Mouse (Mus musculus): ENCODE measurements at regions not wholly inside any gene's neighbourhood (a gene's known extent, or its start where the extent isn't known, plus 50 kb on each side); places are given as distances from the start of the nearest gene placed in this dataset.

DNA sequence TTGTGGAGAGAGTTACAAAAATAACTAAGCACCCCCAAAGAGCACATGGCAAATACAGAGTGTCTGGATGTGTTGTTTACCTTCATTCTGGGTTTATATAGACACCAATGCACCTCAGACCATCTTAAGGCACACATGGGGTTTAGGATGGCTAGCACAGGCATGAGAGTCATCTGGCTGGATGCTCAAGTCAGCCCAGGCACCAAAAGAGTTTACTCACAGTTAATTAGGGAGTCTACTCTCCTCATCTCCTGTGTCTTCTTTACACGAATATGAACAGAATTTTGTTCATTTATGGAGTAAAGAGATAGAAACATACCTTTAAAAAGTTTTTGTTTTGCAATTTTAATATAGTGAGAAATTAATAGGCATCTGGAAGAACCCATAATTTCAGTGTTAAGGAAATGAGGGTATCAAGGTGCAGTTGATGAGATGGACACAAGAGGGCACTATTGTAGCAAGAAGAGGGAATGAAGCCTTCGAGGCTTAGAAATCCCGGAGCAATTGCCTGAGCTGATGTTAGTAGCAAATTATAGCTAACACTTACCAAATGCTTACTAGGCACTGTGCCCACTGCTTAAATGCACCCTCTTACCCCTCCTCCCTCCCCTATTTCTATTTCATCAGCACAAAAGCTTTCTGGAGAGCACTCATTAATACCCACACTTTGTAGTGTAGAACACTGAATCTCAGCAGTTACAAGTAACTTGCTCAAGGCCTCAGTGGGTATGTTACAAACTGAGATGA lies 174.6 kb downstream of the Eepd1 start:
- no peak overlapping the region for H3K27ac ChIP-seq (ENCODE audit: insufficient read depth, low read length)
- no peaks in the 10 kb centered on the region for H3K4me1 ChIP-seq (ENCODE audit: control insufficient read depth, insufficient read depth, low read length)
- no peak for TF ChIP-seq POLR2A (IDR thresholded peaks at IDR 0.05; ENCODE audit: low read depth, low read length)
- no peak for TF ChIP-seq CTCF (IDR thresholded peaks at IDR 0.05; ENCODE audit: borderline replicate concordance, insufficient read depth, low read length)
- H3K4me3 ChIP-seq (ENCODE audit: insufficient read depth, low read length) = no peak overlapping the region

GRCm38 (mm10) chr9:25656534-25656933 lies 175.2 kb downstream of the Eepd1 start:
- H3K4me3 ChIP-seq (ENCODE audit: insufficient read depth, low read length) = no peak overlapping the region
- no peaks in the 10 kb centered on the region for H3K4me1 ChIP-seq (ENCODE audit: control insufficient read depth, insufficient read depth, low read length)
- no peak overlapping the region for H3K27ac ChIP-seq (ENCODE audit: insufficient read depth, low read length)
- TF ChIP-seq CTCF (IDR thresholded peaks at IDR 0.05; ENCODE audit: borderline replicate concordance, insufficient read depth, low read length) (no peak), POLR2A (IDR thresholded peaks at IDR 0.05; ENCODE audit: low read depth, low read length) (no peak)

DNA sequence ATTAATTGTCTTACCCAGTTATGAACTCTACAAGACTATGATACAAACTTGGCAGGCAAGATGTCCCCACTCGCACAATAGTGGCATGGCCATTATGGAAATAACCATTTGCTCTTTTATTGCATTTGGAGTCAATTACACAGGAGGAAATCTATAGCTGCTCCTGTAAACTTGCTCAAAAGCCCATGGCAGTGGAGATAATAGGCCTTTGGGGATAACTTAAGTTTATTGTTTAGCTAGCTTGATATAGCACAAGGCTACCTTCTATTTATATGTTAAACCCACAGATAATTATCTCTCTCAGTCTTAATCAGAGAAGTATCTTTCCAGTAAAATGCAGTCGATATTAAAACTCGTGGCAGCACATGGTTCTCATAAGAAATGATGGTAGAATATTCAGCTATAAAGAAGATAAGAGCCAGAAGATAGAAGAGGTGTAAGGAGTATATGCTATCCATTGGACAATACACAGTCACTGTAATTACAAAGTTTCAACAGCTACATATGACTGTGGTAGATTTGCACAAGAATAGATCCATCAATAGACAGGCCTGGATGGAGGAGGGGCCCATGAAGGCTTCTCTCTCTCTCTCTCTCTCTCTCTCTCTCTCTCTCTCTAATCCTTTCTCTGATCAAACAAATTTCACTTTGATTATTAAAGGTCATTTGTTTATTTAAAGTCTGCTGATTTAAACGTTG lies 202.4 kb downstream of the Eepd1 start:
- H3K27ac ChIP-seq (ENCODE audit: insufficient read depth, low read length) = no peak overlapping the region
- H3K4me3 ChIP-seq (ENCODE audit: insufficient read depth, low read length) = no peak overlapping the region
- no peaks in the 10 kb centered on the region for H3K4me1 ChIP-seq (ENCODE audit: control insufficient read depth, insufficient read depth, low read length)
- TF ChIP-seq CTCF (IDR thresholded peaks at IDR 0.05; ENCODE audit: borderline replicate concordance, insufficient read depth, low read length) = no peak
- TF ChIP-seq POLR2A (IDR thresholded peaks at IDR 0.05; ENCODE audit: low read depth, low read length) = no peak

GRCm38 (mm10) chr9:25693632-25694031 lies 212.3 kb downstream of the Eepd1 start:
- H3K4me3 ChIP-seq (ENCODE audit: insufficient read depth, low read length) = no peak overlapping the region
- no peak overlapping the region for H3K27ac ChIP-seq (ENCODE audit: insufficient read depth, low read length)
- no peaks in the 10 kb centered on the region for H3K4me1 ChIP-seq (ENCODE audit: control insufficient read depth, insufficient read depth, low read length)
- TF ChIP-seq POLR2A (IDR thresholded peaks at IDR 0.05; ENCODE audit: low read depth, low read length) = no peak
- TF ChIP-seq CTCF (IDR thresholded peaks at IDR 0.05; ENCODE audit: borderline replicate concordance, insufficient read depth, low read length) = peak; percentile 17; the same call in 1 of the 2 replicates

GRCm38 (mm10) chr9:25695018-25695417 lies 213.7 kb downstream of the Eepd1 start:
- H3K4me3 ChIP-seq (ENCODE audit: insufficient read depth, low read length) = no peak overlapping the region
- no peak for TF ChIP-seq CTCF (IDR thresholded peaks at IDR 0.05; ENCODE audit: borderline replicate concordance, insufficient read depth, low read length)
- no peak for TF ChIP-seq POLR2A (IDR thresholded peaks at IDR 0.05; ENCODE audit: low read depth, low read length)
- H3K27ac ChIP-seq (ENCODE audit: insufficient read depth, low read length) = no peak overlapping the region
- H3K4me1 ChIP-seq (ENCODE audit: control insufficient read depth, insufficient read depth, low read length) = no peaks in the 10 kb centered on the region

DNA sequence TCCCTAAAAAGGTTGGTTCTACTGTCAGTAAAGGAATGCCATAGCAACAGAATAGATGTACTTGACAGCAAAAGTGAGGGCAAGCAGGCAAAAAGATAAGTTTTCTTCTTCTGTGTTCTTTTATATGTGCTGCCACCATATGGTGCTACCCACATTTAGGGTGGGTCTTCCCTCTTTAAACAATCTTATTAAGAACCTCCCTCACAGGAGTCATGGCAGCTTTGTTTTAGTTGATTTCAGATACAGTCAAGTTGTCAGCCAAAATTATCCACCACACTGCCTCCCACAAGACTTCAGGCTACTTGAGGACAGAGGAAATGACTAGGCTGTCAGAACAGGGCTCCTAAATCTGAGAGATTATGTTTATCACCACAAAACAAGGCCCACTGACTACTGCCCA lies 232.3 kb downstream of the Eepd1 start:
- Histone ChIP-seq H3K27ac (ENCODE audit: insufficient read depth, low read length) (no peak overlapping the region), H3K4me1 (ENCODE audit: control insufficient read depth, insufficient read depth, low read length) (no peaks in the 10 kb centered on the region), H3K4me3 (ENCODE audit: insufficient read depth, low read length) (no peak overlapping the region)
- TF ChIP-seq POLR2A (IDR thresholded peaks at IDR 0.05; ENCODE audit: low read depth, low read length) (no peak), CTCF (IDR thresholded peaks at IDR 0.05; ENCODE audit: borderline replicate concordance, insufficient read depth, low read length) (no peak)

DNA sequence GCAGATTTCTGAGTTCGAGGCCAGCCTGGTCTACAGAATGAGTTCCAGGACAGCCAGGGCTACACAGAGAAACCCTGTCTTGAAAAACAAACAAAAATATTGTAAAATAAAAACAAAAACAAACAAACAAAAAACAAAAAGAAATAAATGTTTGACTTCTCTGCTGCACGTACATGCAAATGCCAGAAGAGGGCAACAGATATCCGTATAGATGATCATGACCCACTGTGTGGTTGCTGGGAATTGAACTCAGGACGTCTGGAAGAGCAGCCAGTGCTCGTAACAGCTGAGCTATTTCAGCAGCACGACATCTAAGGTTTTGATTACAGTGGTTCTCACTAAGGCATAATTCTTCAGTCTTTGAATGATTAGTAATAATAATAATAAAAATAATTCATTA lies 262.8 kb downstream of the Eepd1 start:
- Histone ChIP-seq H3K4me3 (ENCODE audit: insufficient read depth, low read length) (no peak overlapping the region), H3K4me1 (ENCODE audit: control insufficient read depth, insufficient read depth, low read length) (no peaks in the 10 kb centered on the region), H3K27ac (ENCODE audit: insufficient read depth, low read length) (no peak overlapping the region)
- TF ChIP-seq POLR2A (IDR thresholded peaks at IDR 0.05; ENCODE audit: low read depth, low read length) (no peak), CTCF (IDR thresholded peaks at IDR 0.05; ENCODE audit: borderline replicate concordance, insufficient read depth, low read length) (no peak)

GRCm38 (mm10) chr9:25751138-25751537 lies 269.8 kb downstream of the Eepd1 start:
- Histone ChIP-seq H3K27ac (ENCODE audit: insufficient read depth, low read length) (no peak overlapping the region), H3K4me3 (ENCODE audit: insufficient read depth, low read length) (no peak overlapping the region), H3K4me1 (ENCODE audit: control insufficient read depth, insufficient read depth, low read length) (no peaks in the 10 kb centered on the region)
- TF ChIP-seq POLR2A (IDR thresholded peaks at IDR 0.05; ENCODE audit: low read depth, low read length) = no peak
- no peak for TF ChIP-seq CTCF (IDR thresholded peaks at IDR 0.05; ENCODE audit: borderline replicate concordance, insufficient read depth, low read length)

DNA sequence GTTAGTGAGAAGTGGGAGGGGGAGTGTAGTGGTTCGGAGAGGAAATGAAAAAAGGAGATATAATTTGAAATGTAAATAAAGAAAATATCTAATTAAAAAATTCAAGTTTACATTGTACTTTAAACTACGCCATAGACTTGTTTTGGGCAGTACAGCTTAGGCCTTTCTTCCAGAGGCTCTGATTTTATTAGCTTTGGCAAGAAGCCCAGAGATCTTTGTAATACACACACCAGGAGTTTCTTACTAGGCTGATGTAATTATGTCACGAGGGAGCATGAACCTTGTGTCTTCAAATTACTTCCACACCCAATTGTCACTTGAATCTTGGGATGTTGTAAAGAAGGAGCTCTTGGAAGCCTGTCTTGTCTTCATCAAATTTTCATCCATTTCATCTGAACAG lies 292.6 kb downstream of the Eepd1 start:
- Histone ChIP-seq H3K4me1 (ENCODE audit: control insufficient read depth, insufficient read depth, low read length) (no peaks in the 10 kb centered on the region), H3K4me3 (ENCODE audit: insufficient read depth, low read length) (no peak overlapping the region), H3K27ac (ENCODE audit: insufficient read depth, low read length) (no peak overlapping the region)
- TF ChIP-seq CTCF (IDR thresholded peaks at IDR 0.05; ENCODE audit: borderline replicate concordance, insufficient read depth, low read length) (no peak), POLR2A (IDR thresholded peaks at IDR 0.05; ENCODE audit: low read depth, low read length) (no peak)

DNA sequence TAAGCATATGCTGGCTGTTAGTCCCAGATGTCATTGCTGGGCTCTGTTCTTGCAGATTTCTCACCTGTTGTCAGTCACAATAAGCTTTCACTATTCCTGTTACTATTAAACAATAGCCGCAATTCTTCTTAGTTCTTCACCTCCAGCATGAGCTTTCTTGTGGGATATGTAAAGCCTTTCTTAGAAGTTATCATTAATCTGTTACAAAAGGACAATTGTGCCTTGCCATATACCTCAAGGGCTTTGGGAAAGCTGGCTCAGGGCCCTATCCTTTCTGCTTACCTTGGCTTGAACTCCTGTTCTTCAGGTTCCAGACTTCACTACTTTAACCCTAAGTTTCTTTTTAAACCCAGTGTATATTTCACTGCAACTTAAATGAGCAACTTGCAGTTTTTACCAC lies 301.3 kb downstream of the Eepd1 start:
- no peaks in the 10 kb centered on the region for H3K4me1 ChIP-seq (ENCODE audit: control insufficient read depth, insufficient read depth, low read length)
- H3K4me3 ChIP-seq (ENCODE audit: insufficient read depth, low read length) = no peak overlapping the region
- H3K27ac ChIP-seq (ENCODE audit: insufficient read depth, low read length) = no peak overlapping the region
- TF ChIP-seq CTCF (IDR thresholded peaks at IDR 0.05; ENCODE audit: borderline replicate concordance, insufficient read depth, low read length) (no peak), POLR2A (IDR thresholded peaks at IDR 0.05; ENCODE audit: low read depth, low read length) (no peak)
